Mouse (Mus musculus): ENCODE measurements around the gene Cbx1. TPM values are rescaled to one million over a fixed set of nuclear protein-coding genes. Genes with fewer than 3 reads are reported as not detected.

The Cbx1 gene
- total RNA-seq, 1 experiment = 153 TPM

DNA sequence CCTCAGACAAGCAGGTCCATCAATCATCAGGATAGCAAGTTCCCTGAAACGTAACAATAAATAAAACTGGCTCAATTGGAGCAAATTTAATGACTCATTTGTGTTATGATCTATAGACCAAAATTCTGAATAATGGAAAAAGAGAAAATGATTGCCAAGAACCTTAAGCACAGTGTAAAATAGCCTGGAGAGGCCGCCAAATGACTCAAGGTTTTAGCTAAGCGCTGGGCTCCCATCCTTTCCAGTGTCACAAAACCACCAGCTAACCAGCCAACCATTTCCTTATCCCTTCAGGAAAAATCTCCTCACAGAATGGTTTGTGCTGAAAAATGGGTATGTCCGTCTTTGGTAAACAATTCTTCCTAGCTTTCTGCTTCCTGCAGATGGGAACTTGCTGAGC, 45.0 kb upstream of the Cbx1 start:
- H3K9ac ChIP-seq (ENCODE audit: insufficient read depth, low read depth, low read length, poor library complexity, severe bottlenecking) = no peak overlapping the region
- no peak for TF ChIP-seq HCFC1 (IDR thresholded peaks at IDR 0.05; ENCODE audit: borderline replicate concordance, insufficient read depth, low read length)
- no peak for TF ChIP-seq MAFK (IDR thresholded peaks at IDR 0.05; ENCODE audit: insufficient read depth, low read depth, low read length)
- no peak for TF ChIP-seq ZNF384 (IDR thresholded peaks at IDR 0.05; ENCODE audit: low read depth, low read length)
- TF ChIP-seq ZC3H11A (IDR thresholded peaks at IDR 0.05; ENCODE audit: borderline replicate concordance, low read depth, low read length) = no peak
- no peak for TF ChIP-seq CHD2 (IDR thresholded peaks at IDR 0.05; ENCODE audit: low read depth, low read length)
- H3K4me3 ChIP-seq (ENCODE audit: insufficient read depth in 1 of 2, low read depth in 1 of 2, low read length in 2 of 2, poor library complexity in 1 of 2, severe bottlenecking in 1 of 2) = no peak overlapping the region
- in situ Hi-C loops (cut with MboI; ENCODE audit: low sequenced_read_pairs in 2 of 2, unreplicated experiment in 2 of 2) = no loop called here
- H3K36me3 ChIP-seq (ENCODE audit: control insufficient read depth, insufficient read depth, low read length, poor library complexity, severe bottlenecking) = no peaks in the 10 kb centered on the region
- DNase-seq (ENCODE audit: low read depth, low spot score) = no peak
- peaks cover 6 to 11% of the 10 kb centered on the region in 2 experiments; a peak in 1 of 4 replicates for H3K4me1 ChIP-seq (ENCODE audit: control insufficient read depth in 2 of 2, insufficient read depth in 2 of 2, low read length in 2 of 2, poor library complexity in 1 of 2)
- H3K9me3 ChIP-seq (ENCODE audit: control insufficient read depth, insufficient read depth, low read depth, low read length) = no peaks in the 10 kb centered on the region
- no peak overlapping the region for H3K27ac ChIP-seq (ENCODE audit: insufficient read depth, low read depth, low read length, poor library complexity, severe bottlenecking)

DNA sequence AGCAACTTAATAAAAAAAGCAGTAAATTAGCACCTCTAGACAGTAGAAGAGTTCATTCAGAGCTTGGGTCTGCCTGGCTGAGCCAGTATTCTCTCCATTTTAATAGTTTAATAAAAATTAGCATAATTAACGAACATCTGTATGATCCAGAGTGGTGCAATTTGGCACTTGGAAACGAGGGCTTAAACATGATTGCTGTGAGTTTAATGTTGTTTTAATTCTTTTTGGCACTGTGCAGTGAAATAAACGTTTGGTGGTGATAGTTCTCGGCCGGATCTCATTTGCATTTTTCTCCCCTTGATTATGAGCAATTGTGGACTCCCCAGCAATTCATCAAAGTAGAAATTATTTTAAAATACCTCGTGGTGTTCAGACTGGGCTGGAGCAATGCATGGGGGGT, 42.3 kb upstream of the Cbx1 start:
- Histone ChIP-seq H3K36me3 (ENCODE audit: control insufficient read depth, insufficient read depth, low read length, poor library complexity, severe bottlenecking) (no peaks in the 10 kb centered on the region), H3K4me3 (ENCODE audit: insufficient read depth in 1 of 2, low read depth in 1 of 2, low read length in 2 of 2, poor library complexity in 1 of 2, severe bottlenecking in 1 of 2) (no peak overlapping the region), H3K4me1 (ENCODE audit: control insufficient read depth in 2 of 2, insufficient read depth in 2 of 2, low read length in 2 of 2, poor library complexity in 1 of 2) (peaks cover 4 to 7% of the 10 kb centered on the region in 2 experiments; a peak in 1 of 4 replicates), H3K9ac (ENCODE audit: insufficient read depth, low read depth, low read length, poor library complexity, severe bottlenecking) (no peak overlapping the region), H3K9me3 (ENCODE audit: control insufficient read depth, insufficient read depth, low read depth, low read length) (no peaks in the 10 kb centered on the region), H3K27ac (ENCODE audit: insufficient read depth, low read depth, low read length, poor library complexity, severe bottlenecking) (no peak overlapping the region)
- no peak for DNase-seq (ENCODE audit: low read depth, low spot score)
- in situ Hi-C loops (cut with MboI; ENCODE audit: low sequenced_read_pairs in 2 of 2, unreplicated experiment in 2 of 2) = no loop called here
- TF ChIP-seq MAFK (IDR thresholded peaks at IDR 0.05; ENCODE audit: insufficient read depth, low read depth, low read length) (no peak), CHD2 (IDR thresholded peaks at IDR 0.05; ENCODE audit: low read depth, low read length) (no peak), ZNF384 (IDR thresholded peaks at IDR 0.05; ENCODE audit: low read depth, low read length) (no peak), ZC3H11A (IDR thresholded peaks at IDR 0.05; ENCODE audit: borderline replicate concordance, low read depth, low read length) (no peak), HCFC1 (IDR thresholded peaks at IDR 0.05; ENCODE audit: borderline replicate concordance, insufficient read depth, low read length) (no peak)

- Histone ChIP-seq H3K4me1 (ENCODE audit: control insufficient read depth in 2 of 2, insufficient read depth in 2 of 2, low read length in 2 of 2, poor library complexity in 1 of 2) (peaks cover under 1 to 7% of the 10 kb centered on the region in 2 experiments; a peak in 1 of 4 replicates), H3K36me3 (ENCODE audit: control insufficient read depth, insufficient read depth, low read length, poor library complexity, severe bottlenecking) (no peaks in the 10 kb centered on the region), H3K9ac (ENCODE audit: insufficient read depth, low read depth, low read length, poor library complexity, severe bottlenecking) (no peak overlapping the region), H3K9me3 (ENCODE audit: control insufficient read depth, insufficient read depth, low read depth, low read length) (no peaks in the 10 kb centered on the region), H3K4me3 (ENCODE audit: insufficient read depth in 1 of 2, low read depth in 1 of 2, low read length in 2 of 2, poor library complexity in 1 of 2, severe bottlenecking in 1 of 2) (no peak overlapping the region), H3K27ac (ENCODE audit: insufficient read depth, low read depth, low read length, poor library complexity, severe bottlenecking) (no peak overlapping the region)
- DNase-seq (ENCODE audit: low read depth, low spot score) = no peak
- TF ChIP-seq HCFC1 (IDR thresholded peaks at IDR 0.05; ENCODE audit: borderline replicate concordance, insufficient read depth, low read length) = no peak
- no peak for TF ChIP-seq ZNF384 (IDR thresholded peaks at IDR 0.05; ENCODE audit: low read depth, low read length)
- TF ChIP-seq ZC3H11A (IDR thresholded peaks at IDR 0.05; ENCODE audit: borderline replicate concordance, low read depth, low read length) = no peak
- TF ChIP-seq CHD2 (IDR thresholded peaks at IDR 0.05; ENCODE audit: low read depth, low read length) = no peak
- no peak for TF ChIP-seq MAFK (IDR thresholded peaks at IDR 0.05; ENCODE audit: insufficient read depth, low read depth, low read length)
- in situ Hi-C loops (cut with MboI; ENCODE audit: low sequenced_read_pairs in 2 of 2, unreplicated experiment in 2 of 2) = no loop called here
These were observed 41.4 kb upstream of the Cbx1 start for GRCm38 (mm10) chr11:96747555-96747954.

- no peak overlapping the region for H3K4me3 ChIP-seq (ENCODE audit: insufficient read depth in 1 of 2, low read depth in 1 of 2, low read length in 2 of 2, poor library complexity in 1 of 2, severe bottlenecking in 1 of 2)
These were observed 33.6 kb upstream of the Cbx1 start for GRCm38 (mm10) chr11:96755298-96755697.

More at GRCm38 (mm10) chr11:96755298-96755697, 33.6 kb upstream of the Cbx1 start:
- peak; percentile 50 for DNase-seq (ENCODE audit: low read depth, low spot score)
- Histone ChIP-seq H3K4me1 (ENCODE audit: control insufficient read depth in 2 of 2, insufficient read depth in 2 of 2, low read length in 2 of 2, poor library complexity in 1 of 2) (0 out of 4 replicates have a peak, but pooled peaks cover 0 to 1% of the 10 kb centered on the region in 2 experiments), H3K36me3 (ENCODE audit: control insufficient read depth, insufficient read depth, low read length, poor library complexity, severe bottlenecking) (no peaks in the 10 kb centered on the region), H3K27ac (ENCODE audit: insufficient read depth, low read depth, low read length, poor library complexity, severe bottlenecking) (no peak overlapping the region), H3K9me3 (ENCODE audit: control insufficient read depth, insufficient read depth, low read depth, low read length) (no peaks in the 10 kb centered on the region), H3K9ac (ENCODE audit: insufficient read depth, low read depth, low read length, poor library complexity, severe bottlenecking) (no peak overlapping the region)
- TF ChIP-seq HCFC1 (IDR thresholded peaks at IDR 0.05; ENCODE audit: borderline replicate concordance, insufficient read depth, low read length) = no peak
- no peak for TF ChIP-seq CHD2 (IDR thresholded peaks at IDR 0.05; ENCODE audit: low read depth, low read length)
- TF ChIP-seq MAFK (IDR thresholded peaks at IDR 0.05; ENCODE audit: insufficient read depth, low read depth, low read length) = no peak
- TF ChIP-seq ZNF384 (IDR thresholded peaks at IDR 0.05; ENCODE audit: low read depth, low read length) = no peak
- TF ChIP-seq ZC3H11A (IDR thresholded peaks at IDR 0.05; ENCODE audit: borderline replicate concordance, low read depth, low read length) = no peak
- in situ Hi-C loops (cut with MboI; ENCODE audit: low sequenced_read_pairs in 2 of 2, unreplicated experiment in 2 of 2) = no loop called here

All from ES-E14 (cell line).